Mouse (Mus musculus) cerebellum, adult 2 months (tissue): ENCODE measurements around the gene Smoc1. TPM values are rescaled to one million over a fixed set of nuclear protein-coding genes. Genes with fewer than 3 reads are reported as not detected.

ENCODE experiments used
- DNase-seq, 2 experiments: peaks; one replicate each; pipeline ENCODE4 v3.0.0; 2021
- H3K27ac ChIP-seq: fragments of 200-500 bp; 2 replicates; pipeline ENCODE4 v1.5.1; 2012; ENCODE audit warnings: low read length, control low read depth, inconsistent platforms; ENCODE audit not compliant: insufficient read depth
- H3K27me3 ChIP-seq: fragments of 200-500 bp; 2 replicates; pipeline ENCODE4 v1.6.1; 2012; ENCODE audit warnings: inconsistent platforms, mild to moderate bottlenecking, low read length, moderate library complexity; ENCODE audit not compliant: control insufficient read depth, insufficient read depth
- H3K4me1 ChIP-seq: fragments of 200-500 bp; 2 replicates; pipeline ENCODE4 v1.6.1; 2011; ENCODE audit warnings: low read length; ENCODE audit not compliant: control insufficient read depth, insufficient read depth
- H3K4me3 ChIP-seq: fragments of 200-500 bp; replicated peaks from 2 replicates; pipeline ENCODE3; 2011; ENCODE audit warnings: mild to moderate bottlenecking, low read depth, low read length, control low read depth; ENCODE audit not compliant: insufficient read depth
- CTCF ChIP-seq: fragments of 200-500 bp; IDR thresholded peaks from 2 replicates; pipeline ENCODE4 v1.5.1; 2011; ENCODE audit warnings: low read depth, mild to moderate bottlenecking, control low read depth, low read length, moderate library complexity, borderline replicate concordance; ENCODE audit not compliant: insufficient read depth
- POLR2A ChIP-seq: fragments of 200-500 bp; IDR thresholded peaks from 2 replicates; pipeline ENCODE4 v1.6.1; 2011; ENCODE audit warnings: low read length, control low read depth, borderline replicate concordance; ENCODE audit not compliant: insufficient read depth
- WGBS: fragments of 180-500 bp; shearing (Covaris S2); methylation state at CpG from one replicate; pipeline ENCODE4 v1.1.7; 2018; 5-methylcytosine and 5-hydroxymethylcytosine counted together
- polyA plus RNA-seq: library from polyadenylated mRNA; depleted of rRNA; stranded (reverse); fragments of >200 nt; gene quantifications from 2 replicates; pipeline ENCODE4 v1.2.3, GENCODE M21; 2012

Smoc1 gene
- polyA plus RNA-seq, 1 experiment = 10.8 TPM

DNA sequence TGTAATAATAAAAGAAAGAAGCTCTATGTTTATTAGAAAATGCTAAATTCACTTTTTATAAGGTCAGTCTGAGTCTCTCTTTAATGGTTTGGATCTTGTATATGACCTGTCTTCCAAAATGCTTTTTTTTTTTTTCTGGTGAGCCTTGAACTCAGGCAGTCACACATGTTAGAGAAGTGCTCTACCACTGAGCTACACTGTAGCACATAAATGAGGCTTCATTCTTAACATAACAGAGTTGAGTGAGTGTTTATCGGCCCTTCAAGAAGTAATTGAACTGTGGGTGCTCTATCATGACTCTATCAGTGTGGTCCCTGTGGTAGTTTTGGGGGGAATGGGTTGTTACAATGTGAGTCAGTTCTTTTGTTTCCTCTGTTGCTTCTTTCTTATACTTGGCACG lies 167.4 kb downstream of the Smoc1 start:
- DNase-seq = no peak
- TF ChIP-seq CTCF (no peak), POLR2A (no peak)
- no peak overlapping the region for H3K4me3 ChIP-seq
- no peaks in the 10 kb centered on the region for H3K4me1 ChIP-seq
- no peaks in the 10 kb centered on the region for H3K27me3 ChIP-seq
- no peak overlapping the region for H3K27ac ChIP-seq
- WGBS = 74% methylated on average over 2 of the region's 2 CpGs

GRCm38 (mm10) chr12:81197468-81198075 lies 171.0 kb downstream of the Smoc1 start:
- no peak for TF ChIP-seq CTCF
- TF ChIP-seq POLR2A = no peak
- Histone ChIP-seq H3K27me3 (no peaks in the 10 kb centered on the region), H3K27ac (no peak overlapping the region), H3K4me1 (peaks cover 5% of the 10 kb centered on the region; the same call in 1 of the 2 replicates), H3K4me3 (no peak overlapping the region)
- no peak for DNase-seq
- 82% methylated on average over 5 of the region's 5 CpGs for WGBS

- H3K4me3 ChIP-seq = peak overlapping the region; percentile 9
- H3K27me3 ChIP-seq = no peaks in the 10 kb centered on the region
- TF ChIP-seq POLR2A (no peak), CTCF (peak; percentile 99)
- peaks cover 5% of the 10 kb centered on the region; the same call in 1 of the 2 replicates for H3K4me1 ChIP-seq
- peak; percentile 89 to 90 for DNase-seq
- WGBS = 26% methylated on average over 23 of the region's 23 CpGs
- H3K27ac ChIP-seq = no peak overlapping the region
Observed at GRCm38 (mm10) chr12:81199280-81199955, 172.8 kb downstream of the Smoc1 start.

- H3K27ac ChIP-seq = no peak overlapping the region
- WGBS = 17% methylated on average over 1 of the region's 1 CpGs
- DNase-seq = no peak
Observed at GRCm38 (mm10) chr12:81203226-81203625, 176.6 kb downstream of the Smoc1 start.

DNA sequence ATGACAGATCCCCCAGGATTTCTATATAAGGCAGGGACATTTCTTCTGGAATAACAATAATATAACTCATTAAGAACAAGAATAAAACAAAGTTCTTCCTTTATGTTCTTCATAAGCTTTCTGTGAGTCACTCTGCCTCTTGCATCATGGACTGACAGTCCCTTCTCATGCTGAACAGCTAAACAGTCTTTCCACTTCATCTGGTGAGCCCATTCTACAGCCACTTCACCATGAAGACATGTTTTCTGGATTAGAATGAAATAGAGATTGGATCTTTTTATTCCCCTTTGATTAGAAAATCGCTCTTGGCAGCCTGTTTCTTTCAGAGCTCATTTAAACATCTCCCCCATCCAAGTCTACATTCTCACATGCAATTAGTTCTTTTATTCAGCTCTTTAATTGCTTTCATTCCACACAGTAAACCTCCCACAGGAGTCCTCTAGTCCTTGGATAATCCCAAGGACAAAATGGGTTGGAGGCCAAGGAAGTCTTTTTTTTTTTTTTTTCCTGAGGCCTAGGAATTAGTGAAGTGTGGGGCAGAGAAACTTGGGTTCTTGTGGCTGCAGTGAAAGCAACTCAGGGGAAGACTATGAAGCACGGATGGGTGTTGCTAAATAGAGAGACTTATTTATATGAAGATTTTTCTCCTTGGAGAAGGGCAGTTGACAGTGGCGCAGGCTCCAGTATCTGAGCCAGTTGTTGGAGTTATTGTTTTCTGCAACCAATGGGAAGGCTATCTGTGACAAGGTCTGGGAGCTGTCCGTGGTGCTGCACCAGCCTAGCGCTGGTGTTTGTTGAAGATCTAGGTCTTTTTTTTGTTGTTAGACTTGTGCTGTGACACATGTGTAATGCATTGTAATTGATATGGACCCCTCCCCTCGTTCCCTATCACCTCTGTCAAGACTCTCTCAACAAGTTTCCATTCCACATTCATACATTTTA lies 179.3 kb downstream of the Smoc1 start:
- no peak for TF ChIP-seq CTCF
- TF ChIP-seq POLR2A = no peak
- Histone ChIP-seq H3K27me3 (no peaks in the 10 kb centered on the region), H3K27ac (no peak overlapping the region), H3K4me1 (no peaks in the 10 kb centered on the region), H3K4me3 (no peak overlapping the region)
- no peak for DNase-seq
- WGBS = 46% methylated on average over 6 of the region's 6 CpGs

More at GRCm38 (mm10) chr12:81203226-81203625, 176.6 kb downstream of the Smoc1 start:
- Histone ChIP-seq H3K27me3 (no peaks in the 10 kb centered on the region), H3K4me1 (peaks cover 5% of the 10 kb centered on the region; the same call in 1 of the 2 replicates), H3K4me3 (no peak overlapping the region)
- no peak for TF ChIP-seq CTCF
- TF ChIP-seq POLR2A = no peak

DNA sequence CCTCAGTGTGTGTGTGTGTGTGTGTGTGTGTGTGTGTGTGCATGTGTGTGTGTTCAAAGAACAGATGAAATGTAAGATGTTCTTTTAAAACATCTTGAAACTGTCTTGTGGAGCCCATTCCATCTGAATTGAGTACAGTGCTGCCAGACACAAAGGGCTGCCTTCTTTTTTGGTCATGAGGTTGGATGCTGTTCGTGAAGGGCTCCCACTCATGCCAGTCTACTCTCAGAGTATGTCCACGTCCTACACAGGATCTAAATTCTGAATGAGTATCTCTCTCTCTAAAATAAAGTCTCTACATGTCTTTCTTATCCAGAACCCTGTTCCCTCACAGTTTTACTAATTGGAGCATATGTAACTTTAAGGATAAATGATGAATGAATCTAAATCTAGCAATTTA lies 182.0 kb downstream of the Smoc1 start:
- no peak overlapping the region for H3K27ac ChIP-seq
- whole genome bisulfite sequencing = 78% methylated on average over 2 of the region's 2 CpGs
- no peaks in the 10 kb centered on the region for H3K4me1 ChIP-seq
- H3K27me3 ChIP-seq = no peaks in the 10 kb centered on the region
- TF ChIP-seq CTCF = no peak
- no peak for TF ChIP-seq POLR2A
- no peak overlapping the region for H3K4me3 ChIP-seq
- no peak for DNase-seq

GRCm38 (mm10) chr12:81219339-81219738 lies 192.7 kb downstream of the Smoc1 start:
- H3K27ac ChIP-seq = no peak overlapping the region
- no peaks in the 10 kb centered on the region for H3K27me3 ChIP-seq
- WGBS = 54% methylated on average over 4 of the region's 4 CpGs
- H3K4me1 ChIP-seq = peaks cover 10% of the 10 kb centered on the region
- TF ChIP-seq POLR2A = no peak
- TF ChIP-seq CTCF = no peak
- no peak overlapping the region for H3K4me3 ChIP-seq
- DNase-seq = no peak

DNA sequence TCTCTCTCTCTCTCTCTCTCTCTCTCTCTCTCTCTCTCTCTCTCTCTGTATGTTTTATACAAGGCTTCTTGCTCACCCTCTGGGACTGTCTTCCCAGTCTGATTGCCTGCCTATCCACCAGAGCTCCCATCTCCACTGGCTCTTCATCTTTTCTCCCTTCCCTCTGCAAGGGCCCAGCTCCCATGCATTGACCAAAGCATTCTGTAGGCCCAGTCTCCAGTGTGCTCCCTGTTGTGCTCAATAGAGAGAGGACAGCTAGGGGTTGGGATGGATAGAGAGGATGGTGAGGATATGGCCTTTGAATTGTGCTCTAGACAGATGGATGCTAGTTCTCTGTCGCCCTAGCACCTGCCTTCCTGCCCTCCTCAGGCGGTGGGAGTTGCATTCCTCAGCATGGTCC lies 196.7 kb downstream of the Smoc1 start:
- Histone ChIP-seq H3K27me3 (no peaks in the 10 kb centered on the region), H3K4me1 (peaks cover 28% of the 10 kb centered on the region), H3K27ac (no peak overlapping the region), H3K4me3 (no peak overlapping the region)
- TF ChIP-seq POLR2A = no peak
- TF ChIP-seq CTCF = no peak
- DNase-seq = no peak
- WGBS = 81% methylated on average over 2 of the region's 2 CpGs
